In genomic region chr10:125967436-125968160, GRCm38 (mm10) we compare ENCODE assay signal across 9 mouse cellular contexts. TPM values are rescaled to one million over a fixed set of nuclear protein-coding genes. Genes with fewer than 3 reads are reported as not detected.
DNase-seq lines count a peak whose midpoint lies in the region; ATAC-seq lines count a peak whose summit lies in the region.
"Had no signal": no experiment of that assay in that cellular context is flagged by ENCODE, and none has a peak within 500 bp of the region (broad histone marks: within the 10 kb centered on the region; RNA-seq: fewer than 3 reads in every experiment).

No protein-coding gene starts in this region.

- H3K9ac ChIP-seq in forebrain, embryonic 11.5 days (ENCODE audit: low read length): peak overlapping the region; percentile 77
- peak overlapping the region; percentile 99 for H3K9ac ChIP-seq in limb, embryonic 15.5 days
- H3K9ac ChIP-seq in stomach, embryonic 14.5 days (replicated peaks; ENCODE audit: low read depth, low read length): peak overlapping the region; percentile 98

- ATAC-seq in forebrain, embryonic 11.5 days (replicated peaks; ENCODE audit: low FRiP score): peak; percentile 12; the same call in 1 of the 2 replicates
- no peak for ATAC-seq in limb, embryonic 15.5 days (ENCODE audit: insufficient number of reproducible peaks, low FRiP score, low TSS enrichment, low read depth)
- ATAC-seq in stomach, embryonic 14.5 days (ENCODE audit: insufficient number of reproducible peaks, insufficient read depth, low FRiP score, low read depth): no peak

- H3K36me3 ChIP-seq in forebrain, embryonic 11.5 days (ENCODE audit: control insufficient read depth, insufficient read depth, low read length): no peaks in the 10 kb centered on the region
- H3K36me3 ChIP-seq in limb, embryonic 15.5 days: peaks cover 2% of the 10 kb centered on the region; the same call in 1 of the 2 replicates
- no peaks in the 10 kb centered on the region; the same call in 1 of the 2 replicates for H3K36me3 ChIP-seq in stomach, embryonic 14.5 days (ENCODE audit: control insufficient read depth, insufficient read depth, low read length)

- peak; percentile 47 for DNase-seq in left cerebral cortex, postnatal 4 days
- DNase-seq in left cerebral cortex, adult 9 months (ENCODE audit: low spot score in 2 of 2): no peak
- DNase-seq in forebrain, embryonic 11.5 days (ENCODE audit: low spot score): peak; percentile 70
- no peak for DNase-seq in adrenal gland, postnatal 36 days
- DNase-seq in thymus, postnatal 4 days: no peak
- no peak for DNase-seq in spleen, postnatal 10 days (ENCODE audit: low spot score in 2 of 2)
- DNase-seq: thymus, adult 18-20 months had no signal

- 1% methylated on average over 14 of the region's 14 CpGs for WGBS in forebrain, embryonic 11.5 days
- 4% methylated on average over 14 of the region's 14 CpGs for WGBS in limb, embryonic 15.5 days
- 7% methylated on average over 14 of the region's 14 CpGs for WGBS in stomach, embryonic 14.5 days

- H3K27me3 ChIP-seq in forebrain, embryonic 11.5 days (ENCODE audit: control insufficient read depth, insufficient read depth, low read length): no peaks in the 10 kb centered on the region; the same call in 1 of the 2 replicates
- no peaks in the 10 kb centered on the region for H3K27me3 ChIP-seq in limb, embryonic 15.5 days
- H3K27me3 ChIP-seq in stomach, embryonic 14.5 days (ENCODE audit: control insufficient read depth, insufficient read depth, low read length): no peaks in the 10 kb centered on the region

- H3K27ac ChIP-seq in forebrain, embryonic 11.5 days (ENCODE audit: low read depth, low read length): no peak overlapping the region
- peak overlapping the region; percentile 99 for H3K27ac ChIP-seq in limb, embryonic 15.5 days
- H3K27ac ChIP-seq in stomach, embryonic 14.5 days (ENCODE audit: low read length): peak overlapping the region; percentile 97

- no peaks in the 10 kb centered on the region for H3K9me3 ChIP-seq in forebrain, embryonic 11.5 days (ENCODE audit: control insufficient read depth, low read length)
- no peaks in the 10 kb centered on the region for H3K9me3 ChIP-seq in limb, embryonic 15.5 days
- H3K9me3 ChIP-seq in stomach, embryonic 14.5 days (ENCODE audit: control insufficient read depth, low read depth, low read length): no peaks in the 10 kb centered on the region

- H3K4me3 ChIP-seq in forebrain, embryonic 11.5 days (ENCODE audit: low read depth, low read length): peak overlapping the region; percentile 75
- peak overlapping the region; percentile 94 for H3K4me3 ChIP-seq in limb, embryonic 15.5 days
- peak overlapping the region; percentile 95 for H3K4me3 ChIP-seq in stomach, embryonic 14.5 days (ENCODE audit: low read depth, low read length)

- peak overlapping the region; percentile 96 for H3K4me2 ChIP-seq in forebrain, embryonic 11.5 days (ENCODE audit: low read depth, low read length, severe bottlenecking)
- H3K4me2 ChIP-seq in limb, embryonic 15.5 days: peak overlapping the region; percentile 51
- H3K4me2 ChIP-seq in stomach, embryonic 14.5 days (replicated peaks; ENCODE audit: low read depth, low read length): peak overlapping the region; percentile 63

- peaks cover 13% of the 10 kb centered on the region; the same call in 1 of the 2 replicates for H3K4me1 ChIP-seq in forebrain, embryonic 11.5 days (replicated peaks; ENCODE audit: control insufficient read depth, insufficient read depth, low read length)
- H3K4me1 ChIP-seq in limb, embryonic 15.5 days: peaks cover 28% of the 10 kb centered on the region
- H3K4me1 ChIP-seq in stomach, embryonic 14.5 days (ENCODE audit: control insufficient read depth, insufficient read depth, low read length): peaks cover 11% of the 10 kb centered on the region; the same call in 1 of the 2 replicates

- intact Hi-C loops in left cerebral cortex, postnatal 4 days (cut with DNase I): no loop called here

RNA-seq across cellular contexts. Expression of gene Lrig3, which starts 1.6 kb away (rescaled TPM):
- 1 to 10 TPM; 4.4 to 4.6 TPM for total RNA-seq in left cerebral cortex, postnatal 4 days (2021)
- 10.9 and 11.2 TPM in 2 replicates for polyA plus RNA-seq in forebrain, embryonic 11.5 days (2014; fragmentation: Nextera tagmentation; extraction: Ambion mirVana)
- polyA plus RNA-seq in limb, embryonic 15.5 days (2015; fragmentation: Nextera tagmentation; extraction: Ambion mirVana): 25.7 and 34.8 TPM in 2 replicates
- 37.0 and 37.5 TPM in 2 replicates for polyA plus RNA-seq in stomach, embryonic 14.5 days (2014; fragmentation: Nextera tagmentation; extraction: Ambion mirVana)
- total RNA-seq in adrenal gland, postnatal 36 days (2021): 1 to 10 TPM; 4.7 to 5.9 TPM

Comparison
In these comparisons a context has a peak if more than half of its experiments do, and no peak if none do; other contexts are left out.
1. DNase-seq: peak in left cerebral cortex, postnatal 4 days (single experiment) and forebrain, embryonic 11.5 days (single experiment); none in left cerebral cortex, adult 9 months (0 of 2), adrenal gland, postnatal 36 days (0 of 2), thymus, postnatal 4 days (single experiment) and spleen, postnatal 10 days (0 of 2).
2. Peak in every context shown above with its lines, with median percentiles within 50 percentile points of each other: H3K4me2 ChIP-seq, H3K4me3 ChIP-seq and H3K9ac ChIP-seq.